Mouse (Mus musculus) layer of hippocampus, adult 8-10 months (tissue): Measurements from ENCODE around the gene Nfs1. TPM values are rescaled to one million over a fixed set of nuclear protein-coding genes. Genes with fewer than 3 reads are reported as not detected.
A peak's percentile ranks its signal among the peaks of the same experiment; 100 is the strongest.
"Not testable (repeated sequence)": the region's sequence is repeated elsewhere in the genome, so short reads cannot be mapped to it uniquely, and the experiment has no call there.

Experiments used
- DNase-seq, 2 experiments: peaks; one replicate each; pipeline ENCODE4 v3.0.0; 2022; ENCODE audit warnings: low spot score in 2 of 2
- total RNA-seq, 4 experiments: library from RNA; stranded (reverse); gene quantifications; 2 replicates each; pipeline ENCODE4 v1.2.4; 2022

Gene Nfs1
- total RNA-seq, 4 experiments from 2014 or later: 39.0 to 54.5 (median 44.0) TPM

DNA sequence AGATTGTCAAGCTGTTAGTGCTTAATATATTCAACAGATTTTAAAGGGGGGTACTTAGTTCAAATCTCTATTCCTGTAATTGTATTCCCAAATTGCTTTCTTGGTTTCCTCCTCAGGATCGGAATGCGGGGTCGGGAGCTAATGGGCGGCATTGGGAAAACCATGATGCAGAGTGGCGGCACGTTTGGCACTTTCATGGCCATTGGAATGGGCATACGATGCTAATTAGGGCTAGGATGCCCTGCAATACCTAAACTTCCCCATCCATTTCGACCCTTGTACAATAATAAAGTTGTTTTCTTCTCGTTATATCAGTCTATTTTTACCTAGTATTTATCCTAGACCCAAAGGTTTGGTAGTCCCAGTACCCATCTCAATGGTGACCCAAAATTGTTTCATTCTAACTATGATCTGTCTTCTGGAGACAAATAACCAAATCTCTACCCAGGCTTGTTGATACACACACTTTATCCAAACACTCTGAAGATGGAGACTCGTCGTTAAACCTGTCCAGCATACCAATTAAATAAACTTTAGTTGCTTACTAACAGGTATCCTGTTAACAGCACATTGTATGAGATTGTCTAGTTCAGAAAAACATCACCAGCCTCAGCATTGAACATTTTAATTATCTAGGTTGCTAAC is 1.6 kb upstream of the Nfs1 start:
- DNase-seq: no peak

DNA sequence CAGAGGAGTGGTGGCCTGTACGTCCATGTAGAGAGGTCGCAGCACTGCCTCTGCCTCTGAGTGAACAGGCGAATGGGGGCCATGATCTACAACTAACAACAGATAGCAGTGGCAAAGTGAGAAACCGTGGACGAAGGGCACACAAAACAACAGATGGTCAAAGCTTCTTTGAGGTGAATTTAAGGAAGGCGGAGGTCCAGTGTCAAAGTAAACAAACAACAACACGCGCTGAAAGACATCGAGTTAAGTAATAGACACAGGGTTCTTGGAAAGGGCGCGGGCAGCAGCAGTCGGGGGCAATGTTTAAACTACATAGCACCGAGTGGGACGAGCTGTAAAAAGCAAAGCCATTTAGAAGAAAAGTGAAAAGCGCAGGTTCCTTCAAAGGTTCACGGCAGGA is 619 bp downstream of the Nfs1 start:
- no peak for DNase-seq

DNA sequence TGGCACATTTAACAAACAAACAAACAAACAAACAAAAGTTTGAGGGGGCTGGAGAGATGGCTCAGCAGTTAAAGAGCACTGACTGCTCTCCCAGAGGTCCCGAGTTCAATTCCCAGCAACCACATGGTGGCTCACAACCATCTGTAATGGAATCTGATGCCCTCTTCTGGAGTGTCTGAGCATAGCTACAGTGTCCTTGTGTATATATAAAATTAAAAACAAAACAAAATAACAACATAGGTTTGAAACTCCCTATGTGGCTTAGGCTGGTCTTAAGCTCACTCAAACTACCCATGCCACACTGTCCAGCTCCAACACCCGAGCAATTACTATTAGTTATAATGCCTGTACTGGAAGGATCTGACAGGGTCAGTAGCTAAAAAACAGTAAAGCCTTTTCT is 1.2 kb downstream of the Nfs1 start:
- DNase-seq: no peak

DNA sequence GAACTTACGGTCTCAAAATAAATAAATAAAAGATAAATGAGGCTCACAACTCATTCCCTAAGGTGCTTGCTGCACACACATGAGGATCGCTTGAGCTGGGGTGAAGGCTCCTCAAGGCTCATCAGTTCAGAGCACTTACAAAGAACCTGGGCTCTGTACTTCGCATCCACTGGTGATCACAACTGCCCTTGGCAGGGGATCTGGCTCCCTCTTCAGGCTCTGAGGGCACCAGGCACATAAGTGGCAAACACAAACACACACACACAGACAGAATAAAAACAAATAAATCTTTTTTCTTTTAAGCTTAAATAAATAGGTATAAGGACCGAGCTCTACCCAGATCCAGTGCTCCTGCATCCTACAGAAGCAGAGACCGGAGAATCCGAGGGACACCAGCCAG is 8.3 kb downstream of the Nfs1 start:
- no peak for DNase-seq

DNA sequence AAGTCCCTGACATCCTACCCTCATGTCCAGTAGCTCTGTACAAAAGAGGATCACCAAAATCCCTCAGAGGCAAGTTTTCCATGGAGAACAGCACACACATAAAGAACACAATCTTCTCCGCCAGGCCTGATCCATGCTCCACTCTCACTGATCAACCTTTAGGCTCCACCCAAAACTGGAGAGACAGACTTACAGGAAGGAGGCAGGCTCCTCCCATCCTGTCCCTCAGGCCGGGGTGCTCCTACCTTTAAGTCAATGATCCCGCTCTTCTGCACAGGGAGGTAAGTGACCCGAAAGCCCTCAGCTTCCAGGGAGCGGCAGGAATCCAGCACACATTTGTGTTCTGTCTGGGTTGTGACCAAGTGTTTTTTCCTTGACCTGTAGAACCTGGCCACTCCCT is 9.8 kb downstream of the Nfs1 start:
- DNase-seq: no peak

DNA sequence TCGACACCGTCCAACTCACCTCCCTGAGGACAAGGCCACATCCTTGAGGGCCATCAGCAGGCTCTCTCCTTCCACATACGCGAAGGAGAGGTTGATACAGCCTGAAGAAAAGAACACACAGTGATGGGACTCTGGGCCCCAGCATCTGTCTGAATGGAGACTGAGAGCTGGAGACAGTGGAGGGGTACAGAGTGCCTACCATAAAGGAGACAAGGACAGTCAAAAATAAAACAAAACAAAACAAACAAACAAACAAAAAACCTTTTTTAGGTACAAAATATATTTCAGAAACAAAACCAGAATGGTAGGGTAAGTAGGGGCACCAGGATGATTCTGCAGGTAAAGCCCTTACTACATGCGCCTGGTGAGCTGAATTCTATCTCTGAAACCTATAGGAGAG is 17.0 kb downstream of the Nfs1 start, which contains the start of gene Gm28036:
Gene Gm28036 (minus strand): TSS at position 101 of the 400 bp plus-strand sequence.
- no peak for DNase-seq

DNA sequence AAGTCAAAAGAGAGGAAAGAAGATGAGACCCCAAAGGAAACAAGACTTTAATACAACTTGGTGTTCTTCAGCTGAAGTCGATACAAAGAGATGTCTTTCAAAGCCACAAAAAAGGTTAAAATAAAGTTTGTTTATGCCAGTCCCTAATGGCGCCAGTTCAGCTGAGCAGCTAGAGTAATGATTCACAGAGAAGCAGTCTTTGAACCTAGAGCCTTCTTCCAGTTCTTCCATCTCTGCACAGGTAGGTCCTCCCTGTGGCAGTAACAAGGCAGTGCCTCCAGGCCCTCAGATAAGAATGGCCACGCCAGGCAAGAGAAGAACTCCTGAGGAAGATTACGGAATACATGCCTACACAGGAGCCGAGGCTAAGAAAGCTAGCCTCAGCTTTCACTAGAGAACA is 20.3 kb downstream of the Nfs1 start:
- no peak for DNase-seq

DNA sequence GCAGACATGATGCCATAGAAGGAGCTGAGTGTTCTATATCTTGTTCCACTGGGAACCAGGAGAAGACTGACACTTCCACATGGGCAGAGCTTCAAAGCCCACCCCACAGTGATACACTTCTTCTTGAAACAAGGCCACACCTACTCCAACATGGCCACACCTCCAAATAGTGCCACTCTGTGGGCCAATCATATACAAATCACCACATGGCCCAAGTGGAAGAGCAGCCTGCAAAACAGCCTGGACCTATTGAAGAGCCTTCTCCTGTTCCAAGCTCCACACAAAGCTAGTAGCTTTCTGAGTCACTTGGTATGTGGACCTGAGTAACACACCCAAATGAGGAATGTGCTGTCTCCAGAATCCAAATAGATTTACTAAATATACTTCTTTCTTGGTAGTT is 24.4 kb downstream of the Nfs1 start:
- no peak for DNase-seq

DNA sequence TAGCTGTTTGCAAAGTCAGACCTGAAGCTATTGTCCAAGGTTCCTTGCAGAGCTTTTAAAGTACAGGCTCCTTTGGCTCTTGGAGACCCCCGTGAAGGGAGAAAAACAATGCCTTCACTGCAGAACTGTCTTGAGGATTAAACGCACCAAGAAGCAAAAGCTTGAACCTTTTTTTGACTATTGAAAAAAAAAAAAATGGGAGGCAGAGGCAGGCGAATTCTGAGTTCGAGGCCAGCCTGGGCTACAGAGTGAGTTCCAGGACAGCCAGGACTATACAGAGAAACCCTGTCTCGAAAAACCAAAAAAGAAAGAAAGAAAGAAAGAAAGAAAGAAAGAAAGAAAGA is 31.9 kb downstream of the Nfs1 start:
- not testable (repeated sequence) for DNase-seq

DNA sequence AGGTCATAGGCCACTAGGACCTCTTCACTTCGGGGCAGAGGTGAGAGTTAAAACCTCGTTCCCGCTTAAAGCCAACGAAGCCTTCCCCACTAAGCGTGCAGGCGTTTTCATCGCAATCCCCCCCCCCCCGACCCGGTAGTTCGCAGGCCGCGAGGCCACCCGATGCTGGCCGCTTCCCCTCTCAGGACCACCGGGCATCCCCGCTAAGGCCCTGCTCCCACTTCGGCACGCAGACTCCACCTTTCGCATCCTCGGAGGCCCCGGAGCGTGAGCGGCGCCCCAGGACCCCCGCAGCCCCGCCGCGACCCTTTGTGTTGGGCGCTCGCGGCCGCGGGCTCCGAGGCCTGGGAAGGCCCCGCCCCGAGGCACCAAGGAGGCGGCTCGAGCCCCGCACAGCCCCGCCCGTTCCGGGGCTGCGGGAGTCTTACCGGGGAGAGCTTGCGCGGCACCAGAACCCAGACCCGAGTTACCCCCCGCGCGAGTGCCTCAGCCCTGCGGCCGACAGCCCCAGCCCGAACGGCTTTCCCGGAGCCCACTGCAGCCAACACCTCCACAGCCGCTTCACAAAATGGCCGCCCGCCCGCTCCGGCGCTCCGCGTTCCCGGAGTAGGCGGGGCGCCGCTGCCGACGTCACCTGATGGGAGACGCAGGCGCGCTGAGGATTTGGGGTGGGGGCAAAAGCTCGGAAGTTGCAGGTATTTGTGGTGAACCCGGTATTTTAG is 32.5 kb downstream of the Nfs1 start, which contains the start of the genes Cpne1 and Rbm12:
Gene Cpne1 (minus strand): TSS at position 608 of the 722 bp plus-strand sequence.
Gene Rbm12 (minus strand): TSS at position 621 of the 722 bp plus-strand sequence.
- DNase-seq: peak; percentile 76 to 87

DNA sequence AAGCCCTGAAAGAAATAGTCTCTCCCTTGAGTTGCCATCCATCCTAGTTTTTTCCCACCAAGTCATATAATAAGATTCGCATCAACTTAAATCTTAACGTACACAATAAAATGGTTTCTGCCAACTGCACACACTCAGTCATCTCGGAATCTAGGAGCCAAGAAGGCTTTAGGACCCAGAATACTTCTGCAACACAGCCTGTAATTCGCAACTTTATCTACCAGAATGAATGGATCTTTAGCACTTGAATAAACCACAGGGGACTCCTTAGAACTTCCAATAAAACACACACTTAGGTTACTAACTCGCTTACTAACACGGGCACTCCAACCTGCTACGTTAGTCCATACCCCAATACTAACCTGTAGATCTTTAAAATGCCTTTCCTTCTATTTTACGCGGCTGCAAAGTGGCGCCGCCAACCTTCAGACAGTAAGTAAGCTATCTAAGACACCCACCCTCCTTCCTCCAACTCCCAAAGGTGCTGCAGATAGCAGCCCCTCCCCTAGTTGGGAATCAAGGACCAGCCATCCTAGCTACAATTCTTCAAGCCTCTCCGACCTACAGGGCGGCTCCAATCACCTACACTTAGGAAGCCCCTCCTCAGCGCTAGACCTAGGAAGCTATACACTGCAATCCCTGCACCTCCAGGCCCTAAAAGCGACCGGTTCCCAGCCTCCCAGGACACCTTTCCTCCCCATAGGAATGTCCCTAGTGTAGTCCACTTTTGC is 33.2 kb downstream of the Nfs1 start:
- no peak for DNase-seq

DNA sequence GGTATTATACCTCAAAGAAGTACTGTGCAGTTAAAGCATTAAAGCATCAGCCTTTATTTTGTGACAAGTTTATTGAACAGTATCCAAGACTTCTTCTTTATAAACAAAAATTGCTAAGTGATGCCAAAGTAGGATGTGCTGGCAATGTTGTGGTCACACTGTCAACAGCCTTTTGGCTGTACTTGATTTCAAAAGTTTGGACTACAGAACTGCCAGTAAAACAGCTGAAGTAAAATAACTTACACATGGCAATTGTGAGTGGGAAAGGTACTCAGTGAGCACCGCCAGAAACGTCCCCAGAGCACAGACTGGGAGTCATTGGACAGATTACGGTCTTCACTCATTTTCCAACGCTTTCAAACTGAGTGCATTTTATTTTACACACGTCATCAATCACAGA is 52.1 kb downstream of the Nfs1 start:
- DNase-seq: no peak

DNA sequence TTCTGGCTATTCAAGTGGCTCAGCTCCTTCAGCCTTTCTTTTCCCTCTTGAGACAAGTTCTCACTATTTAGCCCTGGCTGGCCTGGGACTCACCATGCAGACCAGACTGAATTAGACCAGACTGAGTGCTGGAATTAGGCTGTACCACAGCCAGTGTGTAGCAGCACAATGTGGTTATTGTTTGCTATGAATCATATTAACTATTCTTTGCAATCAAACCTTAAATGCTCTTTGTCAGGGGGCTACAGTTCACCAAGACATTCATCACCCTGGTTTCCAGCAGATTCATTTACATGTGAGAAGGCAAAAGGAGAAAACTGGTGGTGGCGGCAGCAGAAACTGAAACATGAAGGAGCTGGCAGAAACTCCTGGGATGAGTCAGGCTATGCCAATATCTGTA is 54.2 kb downstream of the Nfs1 start:
- DNase-seq: no peak

DNA sequence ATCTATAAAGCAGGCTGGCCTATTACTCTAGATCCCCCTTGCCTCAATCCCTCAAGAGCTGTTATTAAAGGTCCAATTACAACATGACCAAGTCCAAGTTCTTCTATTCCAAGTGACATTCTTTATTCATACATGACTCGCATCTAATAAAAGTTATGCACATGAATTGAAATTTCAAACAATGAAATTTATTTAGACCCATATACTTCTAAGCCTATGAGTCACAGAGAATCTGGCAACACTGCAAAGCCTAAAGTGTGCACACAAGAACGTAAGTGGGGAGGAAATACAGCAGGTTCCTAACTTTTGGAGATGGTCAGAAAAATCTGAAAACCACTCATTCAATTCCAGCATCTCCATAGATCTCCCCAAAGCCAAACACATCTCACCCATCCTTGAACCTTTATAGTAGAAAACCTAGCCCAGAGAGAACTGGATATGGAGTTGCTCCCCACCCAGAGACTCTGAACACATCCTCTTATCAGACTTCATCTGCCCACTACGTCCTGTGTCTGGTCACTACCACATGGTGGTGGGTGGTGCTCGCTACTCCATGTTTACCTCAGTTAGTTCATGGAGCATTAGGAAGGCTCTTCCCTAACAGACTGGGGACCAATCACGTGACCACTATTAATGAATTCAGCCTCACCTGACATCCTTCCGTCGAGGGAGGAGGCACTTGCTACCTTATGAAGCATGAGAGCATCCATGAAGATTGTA is 56.4 kb downstream of the Nfs1 start:
- no peak for DNase-seq

DNA sequence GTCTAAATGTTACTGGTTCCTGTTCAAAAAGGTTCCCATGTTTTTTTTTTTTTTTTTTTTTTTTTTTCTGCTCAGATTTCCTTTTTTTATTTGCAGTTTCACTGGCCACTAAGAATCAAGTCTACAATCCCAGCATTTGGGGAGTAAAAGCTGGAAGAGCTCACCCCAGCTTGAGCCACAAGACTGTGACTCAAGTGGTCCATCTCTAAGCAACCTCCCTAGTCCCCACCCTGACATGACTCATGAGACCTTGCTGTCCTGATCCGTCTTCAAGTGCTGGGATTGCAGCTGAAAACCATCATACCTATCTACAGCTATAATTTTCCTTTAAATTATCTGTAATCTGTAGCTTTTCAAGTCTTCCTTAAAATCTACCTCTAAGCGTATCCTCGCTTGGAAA is 59.4 kb downstream of the Nfs1 start:
- DNase-seq: no peak

DNA sequence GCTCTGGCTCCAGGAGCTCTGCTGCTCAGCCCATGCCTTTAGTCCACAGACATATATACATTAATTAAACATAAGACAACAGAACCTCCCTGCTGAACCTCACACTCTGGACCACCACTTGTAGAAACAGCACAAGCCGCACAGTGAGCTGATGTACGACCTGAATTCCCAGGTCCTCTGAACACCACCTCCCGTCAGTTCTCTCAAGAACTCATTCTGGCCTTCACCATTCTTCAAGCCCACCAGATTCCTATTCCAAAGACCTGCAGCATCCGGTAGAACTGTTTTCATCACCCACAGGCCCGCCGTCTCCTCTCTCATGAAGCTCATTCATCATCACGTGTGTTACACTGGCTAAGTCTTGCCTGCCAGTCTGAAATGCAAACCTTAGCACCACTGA is 63.6 kb downstream of the Nfs1 start:
- no peak for DNase-seq

DNA sequence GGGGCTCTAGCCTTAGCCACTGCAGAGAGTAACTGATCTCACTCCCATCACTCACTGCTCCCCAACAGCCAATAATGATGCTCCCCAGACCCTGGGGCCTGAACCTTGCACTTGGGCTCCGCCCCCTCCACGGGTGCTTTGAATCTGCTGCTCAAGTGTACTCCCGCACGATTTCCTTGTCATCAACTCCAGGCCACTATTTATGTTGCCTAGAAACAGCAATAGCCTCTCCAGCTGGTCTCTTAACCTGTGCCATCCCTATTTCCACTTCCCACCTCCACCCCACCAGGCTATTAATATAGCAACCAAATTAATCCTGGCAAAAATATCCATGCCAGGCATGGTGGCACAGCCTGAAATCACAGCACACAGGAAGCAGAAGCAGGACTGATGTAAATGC is 64.3 kb downstream of the Nfs1 start:
- DNase-seq: no peak

DNA sequence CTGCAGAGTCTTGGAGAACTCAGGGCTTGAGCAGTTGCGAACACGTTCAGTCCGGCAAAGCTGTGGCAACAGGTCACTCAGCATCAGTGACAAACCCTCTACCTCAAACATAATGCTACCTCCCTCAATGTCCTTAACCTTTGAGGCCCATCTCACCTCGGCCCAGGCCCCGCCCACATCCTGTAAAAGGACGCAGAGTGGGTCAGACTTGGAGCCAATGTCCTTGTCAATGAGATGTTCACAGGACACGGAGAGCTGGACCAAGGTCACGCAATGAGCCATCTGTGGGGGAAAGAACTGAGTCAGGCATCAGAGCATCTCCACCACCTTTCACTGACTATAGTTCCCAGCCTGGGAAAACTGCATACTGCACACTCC is 64.8 kb downstream of the Nfs1 start:
- DNase-seq: no peak

DNA sequence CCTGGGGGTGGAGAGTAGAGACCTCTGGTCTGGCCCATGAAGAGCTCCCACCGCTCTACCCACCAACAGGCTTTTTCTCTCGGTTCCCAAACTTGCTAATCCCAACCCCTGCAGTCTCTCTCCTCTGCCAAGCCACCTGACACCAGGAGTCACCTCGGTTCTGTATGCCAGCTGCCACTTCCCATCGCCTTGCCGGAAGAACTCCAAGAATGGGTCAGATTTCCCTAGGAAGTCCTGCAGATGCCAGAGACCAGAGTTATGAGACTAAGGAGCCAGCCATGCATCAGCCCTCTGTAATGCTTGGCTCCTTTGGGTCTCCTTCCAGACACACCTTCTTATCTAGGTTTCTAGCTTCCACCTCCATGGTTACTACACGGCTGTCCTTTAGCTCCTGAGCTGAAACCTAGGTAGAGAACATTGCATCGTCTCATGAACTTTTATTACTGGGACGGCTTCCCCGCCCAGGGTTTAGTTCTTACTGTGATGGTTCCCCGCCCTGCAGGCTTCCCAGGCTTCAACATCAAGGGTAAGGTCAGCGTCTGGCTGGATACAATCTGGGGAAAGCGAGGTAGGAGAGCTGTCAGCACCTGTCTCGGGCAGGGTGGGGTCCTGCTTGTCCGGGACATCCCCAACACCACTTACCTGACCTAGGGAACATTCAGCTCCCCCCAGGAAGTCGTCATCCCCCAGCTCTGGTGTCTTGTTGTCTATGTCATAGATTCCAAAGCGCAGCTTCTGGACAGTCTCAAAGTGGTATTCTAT is 65.4 kb downstream of the Nfs1 start:
- no peak for DNase-seq

DNA sequence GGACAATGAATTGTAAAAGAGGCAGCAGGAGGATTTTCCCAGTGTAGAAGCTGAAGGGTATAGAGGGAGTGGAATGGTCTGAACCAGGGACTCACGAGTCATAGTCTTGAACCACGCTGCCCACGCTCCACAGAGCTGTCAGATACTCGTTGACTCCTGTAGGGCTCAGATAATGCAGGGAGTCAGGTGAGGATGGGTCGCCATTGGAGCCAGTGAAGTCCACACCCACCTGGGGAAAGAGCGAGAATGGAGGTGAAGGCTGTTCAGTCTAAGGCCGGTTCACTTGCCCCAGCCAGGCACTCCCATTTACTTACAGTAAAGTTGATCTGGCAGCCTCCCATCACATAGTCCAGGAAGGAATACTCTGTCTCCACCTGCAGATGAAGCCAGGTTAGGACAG is 66.5 kb downstream of the Nfs1 start:
- DNase-seq: no peak

DNA sequence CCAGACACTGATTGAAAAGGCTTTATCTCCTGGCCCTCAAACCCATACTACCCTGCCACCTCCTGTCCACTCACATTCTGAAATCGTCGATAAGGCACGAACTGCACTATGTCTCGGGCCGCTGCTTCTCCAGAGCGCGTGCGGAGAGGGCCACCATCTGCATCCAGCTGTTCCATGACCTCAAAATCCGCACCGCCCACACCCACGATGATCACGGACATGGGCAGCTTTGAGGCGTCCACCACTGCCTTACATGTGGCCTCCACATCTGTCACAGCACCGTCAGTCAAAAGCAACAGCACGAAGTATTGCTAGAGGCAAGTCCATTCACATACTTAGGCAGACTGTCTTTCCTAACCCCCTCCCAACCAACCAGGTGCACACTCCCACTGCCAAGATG is 70.3 kb downstream of the Nfs1 start:
- no peak for DNase-seq
